Mouse (Mus musculus) forebrain, embryonic 11.5 days (tissue): Measurements from ENCODE around the gene Swi5. TPM values are rescaled to one million over a fixed set of nuclear protein-coding genes. Genes with fewer than 3 reads are reported as not detected.
A peak's percentile ranks its signal among the peaks of the same experiment; 100 is the strongest.
"Not testable (repeated sequence)": the region's sequence is repeated elsewhere in the genome, so short reads cannot be mapped to it uniquely, and the experiment has no call there.

Experiments used
- ATAC-seq: fragments of 200-750 bp; cut with Nextera tagmentation; replicated peaks from 2 replicates; pipeline ENCODE4 v1.8.0; 2017; ENCODE audit warnings: moderate TSS enrichment; ENCODE audit not compliant: low FRiP score
- DNase-seq: peaks from one replicate; pipeline ENCODE4 v3.0.0-alpha.2; 2017; ENCODE audit warnings: low spot score
- H3K27ac ChIP-seq: fragments of 300-500 bp; sonication (generic); 2 replicates; pipeline ENCODE4 v1.5.1; 2014; ENCODE audit warnings: low read depth, low read length
- H3K27me3 ChIP-seq: fragments of 300-500 bp; sonication (generic); 2 replicates; pipeline ENCODE4 v1.6.1; 2014; ENCODE audit warnings: mild to moderate bottlenecking, low read length, mixed read lengths; ENCODE audit not compliant: control insufficient read depth, insufficient read depth
- H3K36me3 ChIP-seq: fragments of 300-500 bp; sonication (generic); 2 replicates; pipeline ENCODE4 v1.6.1; 2014; ENCODE audit warnings: mild to moderate bottlenecking, low read length, moderate library complexity, mixed read lengths; ENCODE audit not compliant: control insufficient read depth, insufficient read depth
- H3K4me1 ChIP-seq: fragments of 300-500 bp; sonication (generic); replicated peaks from 2 replicates; pipeline ENCODE4 v1.6.1; 2014; ENCODE audit warnings: low read length, mixed read lengths; ENCODE audit not compliant: control insufficient read depth, insufficient read depth
- H3K4me2 ChIP-seq: fragments of 300-500 bp; sonication (generic); 2 replicates; pipeline ENCODE4 v1.6.1; 2014; ENCODE audit warnings: low read depth, mild to moderate bottlenecking, low read length, moderate library complexity, mixed read lengths; ENCODE audit not compliant: severe bottlenecking
- H3K4me3 ChIP-seq: fragments of 300-500 bp; sonication (generic); 2 replicates; pipeline ENCODE4 v1.5.1; 2014; ENCODE audit warnings: low read depth, low read length
- H3K9ac ChIP-seq: fragments of 300-500 bp; sonication (generic); 2 replicates; pipeline ENCODE4 v1.6.1; 2014; ENCODE audit warnings: low read length
- H3K9me3 ChIP-seq: fragments of 300-500 bp; sonication (generic); 2 replicates; pipeline ENCODE4 v1.6.1; 2016; ENCODE audit warnings: low read length, mixed read lengths; ENCODE audit not compliant: control insufficient read depth
- WGBS: fragments of 180-500 bp; shearing (Covaris S2); extraction: QIAGEN DNeasy Blood & Tissue Kit; methylation state at CpG from one replicate; pipeline ENCODE4 v1.1.7; 2014; 5-methylcytosine and 5-hydroxymethylcytosine counted together
- polyA plus RNA-seq: library from polyadenylated mRNA; unstranded; fragments of >200 nt; fragmentation: Nextera tagmentation; extraction: Ambion mirVana; gene quantifications from 2 replicates; pipeline ENCODE4 v1.2.1, GENCODE M21; 2014

Swi5 gene
- polyA plus RNA-seq, 1 experiment from 2014 or later = 345 TPM

DNA sequence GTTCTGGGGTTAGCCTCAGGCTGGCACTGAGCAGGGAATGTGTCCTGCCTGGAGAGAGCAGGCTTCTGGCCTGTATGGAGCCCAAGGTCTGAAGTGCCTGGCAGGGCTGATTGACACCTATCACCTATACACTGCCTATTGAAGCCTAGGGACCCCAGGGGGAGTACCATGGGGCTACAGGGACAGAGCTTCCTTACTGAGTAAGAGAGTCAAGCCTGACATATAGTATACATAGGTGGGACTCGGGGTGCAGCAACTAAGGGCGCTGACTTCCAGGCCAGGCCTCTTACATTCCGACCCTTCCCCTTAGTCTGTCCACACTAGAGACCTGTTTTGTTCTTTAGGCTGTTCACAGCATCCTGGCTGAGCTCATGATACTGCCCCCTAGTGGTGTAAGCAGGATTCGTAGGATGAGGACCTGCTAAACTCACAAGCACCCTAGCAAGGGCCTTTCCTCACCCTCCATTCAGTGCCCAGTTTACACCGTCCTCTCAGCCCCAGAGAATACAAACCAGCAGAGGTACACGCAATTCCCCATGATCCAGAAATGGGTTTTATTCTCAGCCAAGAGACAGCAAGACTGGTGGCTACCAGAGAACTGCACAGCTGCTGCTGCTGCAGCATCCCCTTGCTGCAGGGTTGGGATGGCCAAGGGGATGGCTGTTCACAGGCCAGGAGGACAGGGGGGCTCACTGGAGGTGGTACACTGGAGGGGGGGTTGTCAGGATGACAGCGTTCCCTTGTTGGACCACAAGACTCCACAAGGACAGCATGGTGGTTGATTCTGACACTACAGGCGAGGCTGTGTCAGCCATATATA lies 20.3 kb upstream of the Swi5 start:
- H3K4me1 ChIP-seq = peaks cover 6% of the 10 kb centered on the region; the same call in 1 of the 2 replicates
- H3K9ac ChIP-seq = no peak overlapping the region
- H3K9me3 ChIP-seq = no peaks in the 10 kb centered on the region
- H3K27ac ChIP-seq = no peak overlapping the region
- no peak overlapping the region for H3K4me2 ChIP-seq
- WGBS = 43% methylated on average over 8 of the region's 8 CpGs
- ATAC-seq (no peak), DNase-seq (peak; percentile 83)
- no peak overlapping the region for H3K4me3 ChIP-seq
- peaks cover 3% of the 10 kb centered on the region for H3K27me3 ChIP-seq
- H3K36me3 ChIP-seq = peaks cover 8% of the 10 kb centered on the region; the same call in 1 of the 2 replicates

- Histone ChIP-seq H3K36me3 (peaks cover 8% of the 10 kb centered on the region; the same call in 1 of the 2 replicates), H3K4me2 (no peak overlapping the region), H3K9me3 (no peaks in the 10 kb centered on the region), H3K27ac (no peak overlapping the region), H3K27me3 (no peaks in the 10 kb centered on the region; the same call in 1 of the 2 replicates), H3K4me3 (no peak overlapping the region), H3K9ac (no peak overlapping the region), H3K4me1 (peaks cover 6% of the 10 kb centered on the region; the same call in 1 of the 2 replicates)
- WGBS = 90% methylated on average over 6 of the region's 6 CpGs
- DNase-seq (peak; percentile 48), ATAC-seq (no peak)
These were observed 19.4 kb upstream of the Swi5 start for GRCm38 (mm10) chr2:32307247-32307798.

DNA sequence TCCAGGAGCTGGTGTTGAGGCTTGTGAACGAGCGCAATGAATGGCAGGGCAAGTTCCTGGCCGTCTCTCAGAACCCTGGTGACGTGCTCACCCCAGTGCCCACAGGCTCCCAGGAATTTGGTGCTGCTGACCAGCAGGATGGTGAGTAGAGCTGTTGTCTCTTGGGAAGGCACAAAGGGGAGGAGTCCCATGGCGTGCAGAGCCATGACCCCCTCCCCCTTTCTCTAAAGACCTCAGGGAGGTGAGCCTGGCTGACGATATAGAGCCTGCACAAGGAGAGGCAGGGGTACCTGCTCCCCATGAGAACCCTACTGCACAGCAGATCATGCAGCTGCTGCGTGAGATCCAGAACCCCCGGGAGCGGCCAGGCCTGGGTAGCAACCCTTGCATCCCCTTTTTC lies 18.3 kb upstream of the Swi5 start:
- Histone ChIP-seq H3K4me1 (no peaks in the 10 kb centered on the region), H3K27me3 (no peaks in the 10 kb centered on the region), H3K9ac (no peak overlapping the region), H3K36me3 (peaks cover 8% of the 10 kb centered on the region; the same call in 1 of the 2 replicates), H3K4me2 (no peak overlapping the region), H3K27ac (no peak overlapping the region), H3K4me3 (no peak overlapping the region), H3K9me3 (no peaks in the 10 kb centered on the region)
- DNase-seq = peak; percentile 49
- no peak for ATAC-seq
- 85% methylated on average over 9 of the region's 9 CpGs for WGBS

DNA sequence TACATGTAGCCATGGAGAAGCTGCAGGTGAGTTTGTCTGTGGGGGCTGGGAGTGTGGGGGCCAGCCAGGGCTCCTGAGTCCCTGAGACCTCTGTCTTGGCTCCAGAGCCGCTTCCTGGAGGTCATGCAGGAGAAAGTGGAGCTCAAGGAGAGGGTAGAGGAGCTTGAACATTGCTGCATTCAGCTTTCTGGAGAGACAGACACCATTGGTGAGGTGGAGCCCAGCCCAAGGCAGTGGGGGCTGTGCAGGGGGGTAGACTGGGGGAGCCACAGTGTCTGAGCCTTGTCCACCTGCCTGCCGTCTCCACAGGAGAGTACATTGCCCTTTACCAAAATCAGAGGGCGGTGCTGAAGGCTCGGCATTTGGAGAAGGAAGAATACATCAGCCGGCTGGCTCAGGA lies 17.8 kb upstream of the Swi5 start:
- Histone ChIP-seq H3K27ac (no peak overlapping the region), H3K36me3 (peaks cover 8% of the 10 kb centered on the region; the same call in 1 of the 2 replicates), H3K4me1 (no peaks in the 10 kb centered on the region), H3K4me2 (no peak overlapping the region), H3K9me3 (no peaks in the 10 kb centered on the region), H3K27me3 (no peaks in the 10 kb centered on the region), H3K4me3 (no peak overlapping the region), H3K9ac (no peak overlapping the region)
- ATAC-seq (no peak), DNase-seq (no peak)
- 88% methylated on average over 5 of the region's 5 CpGs for WGBS

DNA sequence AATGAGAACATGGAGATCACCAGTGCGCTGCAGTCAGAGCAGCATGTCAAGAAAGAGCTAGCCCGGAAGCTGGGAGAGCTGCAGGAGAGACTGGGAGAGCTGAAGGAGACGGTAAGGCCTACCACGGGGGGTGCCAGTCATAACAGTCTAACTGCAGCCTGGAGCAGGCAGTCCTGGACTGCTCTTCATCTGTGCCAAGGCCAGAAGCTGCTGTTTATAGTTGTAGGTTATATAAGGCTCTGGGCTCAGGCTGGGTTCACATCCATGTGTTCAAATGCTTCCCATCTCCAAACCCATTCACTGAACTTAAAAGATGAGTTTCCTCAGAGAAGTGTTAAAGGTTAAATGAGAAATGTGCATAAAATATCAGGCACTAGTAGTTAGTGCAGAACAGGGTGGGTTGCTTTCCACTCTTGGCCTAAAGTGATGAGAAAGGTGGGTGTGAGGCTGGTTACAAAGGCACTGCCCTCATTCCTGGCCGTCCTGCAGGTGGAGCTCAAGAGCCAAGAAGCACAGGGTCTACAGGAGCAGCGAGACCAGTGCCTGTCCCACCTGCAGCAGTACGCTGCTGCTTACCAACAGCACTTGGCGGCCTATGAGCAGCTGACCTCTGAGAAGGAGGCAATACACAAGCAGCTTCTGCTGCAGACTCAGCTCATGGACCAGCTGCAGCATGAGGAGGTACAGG lies 16.4 kb upstream of the Swi5 start:
- no peaks in the 10 kb centered on the region for H3K27me3 ChIP-seq
- no peaks in the 10 kb centered on the region for H3K4me1 ChIP-seq
- no peak overlapping the region for H3K4me2 ChIP-seq
- H3K4me3 ChIP-seq = no peak overlapping the region
- DNase-seq (peak; percentile 80), ATAC-seq (peak; percentile 55)
- no peaks in the 10 kb centered on the region for H3K9me3 ChIP-seq
- 57% methylated on average over 8 of the region's 8 CpGs for WGBS
- H3K27ac ChIP-seq = no peak overlapping the region
- peaks cover 8% of the 10 kb centered on the region; the same call in 1 of the 2 replicates for H3K36me3 ChIP-seq
- H3K9ac ChIP-seq = no peak overlapping the region

GRCm38 (mm10) chr2:32302952-32303351 lies 15.1 kb upstream of the Swi5 start:
- no peak for ATAC-seq
- Histone ChIP-seq H3K4me2 (no peak overlapping the region), H3K9ac (no peak overlapping the region), H3K36me3 (peaks cover 8% of the 10 kb centered on the region; the same call in 1 of the 2 replicates), H3K9me3 (no peaks in the 10 kb centered on the region), H3K27ac (no peak overlapping the region), H3K4me1 (no peaks in the 10 kb centered on the region), H3K4me3 (no peak overlapping the region), H3K27me3 (no peaks in the 10 kb centered on the region)
- no peak for DNase-seq
- 90% methylated on average over 9 of the region's 10 CpGs for WGBS

GRCm38 (mm10) chr2:32299469-32299868 lies 11.6 kb upstream of the Swi5 start:
- H3K9me3 ChIP-seq = no peaks in the 10 kb centered on the region
- 93% methylated on average over 4 of the region's 4 CpGs for WGBS
- H3K27ac ChIP-seq = no peak overlapping the region
- no peaks in the 10 kb centered on the region for H3K4me1 ChIP-seq
- no peaks in the 10 kb centered on the region for H3K27me3 ChIP-seq
- DNase-seq = no peak
- H3K4me3 ChIP-seq = no peak overlapping the region
- no peak overlapping the region for H3K9ac ChIP-seq
- no peak for ATAC-seq
- H3K36me3 ChIP-seq = peaks cover 5% of the 10 kb centered on the region; the same call in 1 of the 2 replicates
- no peak overlapping the region for H3K4me2 ChIP-seq

DNA sequence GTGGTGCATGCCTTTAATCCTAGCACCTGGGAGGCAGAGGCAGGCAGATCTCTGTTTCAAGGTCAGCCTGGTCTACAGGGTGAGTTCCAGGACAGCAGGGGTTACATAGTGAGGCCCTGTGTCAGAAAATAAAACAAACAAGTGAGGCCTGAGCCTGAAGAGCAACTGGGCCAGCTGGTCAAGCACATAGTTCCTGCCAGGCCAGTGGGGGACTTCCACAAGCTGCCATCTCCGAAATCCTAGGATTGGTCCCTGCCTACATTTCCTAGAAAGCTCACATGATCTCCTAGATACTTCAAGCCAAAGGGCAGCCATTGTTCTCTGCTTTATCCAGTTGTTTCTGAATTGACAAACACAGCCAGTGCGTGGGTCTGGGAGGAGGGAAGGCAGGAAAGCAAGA lies 8.0 kb upstream of the Swi5 start:
- WGBS = 90% methylated on average over 2 of the region's 2 CpGs
- ATAC-seq, H3K4me1 ChIP-seq, DNase-seq, H3K9me3 ChIP-seq, H3K36me3 ChIP-seq, H3K27me3 ChIP-seq, H3K4me2 ChIP-seq, H3K9ac ChIP-seq, H3K4me3 ChIP-seq, H3K27ac ChIP-seq: not testable (repeated sequence)
